Mouse (Mus musculus) olfactory bulb, adult 2 months (tissue): Measurements from ENCODE around the gene Tbl2. TPM values are rescaled to one million over a fixed set of nuclear protein-coding genes. Genes with fewer than 3 reads are reported as not detected.
A peak's percentile ranks its signal among the peaks of the same experiment; 100 is the strongest.

Source experiments
- H3K27ac ChIP-seq: fragments of 200-500 bp; 2 replicates; pipeline ENCODE4 v1.5.1; 2012; ENCODE audit warnings: low read depth, low read length; ENCODE audit not compliant: insufficient read depth
- H3K4me1 ChIP-seq: fragments of 200-500 bp; 2 replicates; pipeline ENCODE4 v1.6.1; 2012; ENCODE audit warnings: low read length; ENCODE audit not compliant: control insufficient read depth, insufficient read depth
- H3K4me3 ChIP-seq: fragments of 200-500 bp; 2 replicates; pipeline ENCODE4 v1.5.1; 2012; ENCODE audit warnings: mild to moderate bottlenecking, low read depth, low read length, moderate library complexity; ENCODE audit not compliant: insufficient read depth
- CTCF ChIP-seq: fragments of 200-500 bp; IDR thresholded peaks from 2 replicates; pipeline ENCODE4 v1.5.1; 2012; ENCODE audit warnings: low read depth, mild to moderate bottlenecking, low read length, moderate library complexity; ENCODE audit not compliant: insufficient read depth
- POLR2A ChIP-seq: fragments of 200-500 bp; IDR thresholded peaks from 2 replicates; pipeline ENCODE4 v1.6.1; 2012; ENCODE audit warnings: mild to moderate bottlenecking, low read depth, low read length, moderate library complexity; ENCODE audit not compliant: insufficient read depth
- WGBS: fragments of 180-500 bp; shearing (Covaris S2); methylation state at CpG from one replicate; pipeline ENCODE4 v1.1.7; 2018; 5-methylcytosine and 5-hydroxymethylcytosine counted together
- polyA plus RNA-seq: library from polyadenylated mRNA; stranded (reverse); fragments of >200 nt; gene quantifications from 2 replicates; pipeline ENCODE4 v1.2.4, GENCODE M21; 2012; ENCODE audit warnings: low replicate concordance; ENCODE audit not compliant: missing spikeins, insufficient read depth, insufficient read length

The Tbl2 gene
- polyA plus RNA-seq, 1 experiment, result not detected

DNA sequence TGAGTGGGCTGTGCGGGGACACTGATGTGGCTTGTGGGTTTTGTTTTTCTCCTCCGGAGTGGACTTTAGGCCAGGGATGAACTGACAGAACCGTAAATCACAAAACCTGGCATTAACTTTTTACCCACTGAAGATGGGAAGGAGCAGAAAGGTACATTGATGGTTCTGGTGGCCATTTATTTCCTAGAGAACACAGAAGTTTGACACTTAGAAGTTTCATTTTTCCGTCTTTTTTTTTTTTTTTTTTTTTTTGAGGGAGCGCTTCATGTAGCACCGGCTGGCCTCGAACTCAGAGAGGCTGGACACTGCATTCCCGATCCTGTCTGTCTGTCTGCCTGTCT, 38.7 kb downstream of the Tbl2 start:
- no peak for TF ChIP-seq CTCF
- TF ChIP-seq POLR2A, result no peak
- peak overlapping the region; percentile 88 for H3K4me3 ChIP-seq
- H3K4me1 ChIP-seq, result peaks cover 8% of the 10 kb centered on the region
- no peak overlapping the region for H3K27ac ChIP-seq
- WGBS, result 2% methylated on average over 8 of the region's 8 CpGs

DNA sequence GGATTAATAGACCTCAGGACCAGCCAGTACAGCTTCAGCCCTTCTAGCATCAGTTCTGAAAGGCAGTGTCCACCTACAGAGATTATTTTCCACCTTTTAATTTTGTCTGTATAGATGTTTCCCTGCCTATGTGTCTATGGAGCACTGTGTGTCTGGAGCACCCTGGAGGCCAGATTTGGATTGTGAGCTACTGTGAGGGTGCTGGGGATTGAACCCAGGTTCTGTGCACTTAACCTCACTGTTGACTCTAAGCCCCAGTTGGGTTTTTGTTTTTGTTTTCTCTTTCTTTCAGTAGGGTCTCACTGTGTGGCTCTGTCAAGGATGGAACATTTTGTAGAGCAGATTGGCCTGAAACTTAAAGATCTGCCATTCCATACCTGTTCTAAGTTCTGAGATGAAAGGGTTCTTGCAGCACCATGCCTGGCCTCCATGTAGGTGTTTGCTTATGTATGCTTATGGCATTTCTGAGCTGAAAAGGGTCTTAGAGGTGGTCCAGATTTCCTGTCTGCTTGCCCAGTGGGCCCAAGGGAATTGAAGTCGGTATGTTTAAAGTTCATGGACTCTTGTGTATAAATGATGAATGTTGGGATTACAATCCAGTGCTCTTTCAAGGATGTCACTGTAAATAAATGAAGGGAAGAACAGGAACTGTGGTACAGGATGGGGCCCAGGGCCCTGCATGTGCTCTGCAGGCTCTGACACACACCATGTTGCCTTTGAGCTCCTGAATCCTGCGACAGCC, 40.0 kb downstream of the Tbl2 start:
- 41% methylated on average over 2 of the region's 2 CpGs for whole genome bisulfite sequencing

DNA sequence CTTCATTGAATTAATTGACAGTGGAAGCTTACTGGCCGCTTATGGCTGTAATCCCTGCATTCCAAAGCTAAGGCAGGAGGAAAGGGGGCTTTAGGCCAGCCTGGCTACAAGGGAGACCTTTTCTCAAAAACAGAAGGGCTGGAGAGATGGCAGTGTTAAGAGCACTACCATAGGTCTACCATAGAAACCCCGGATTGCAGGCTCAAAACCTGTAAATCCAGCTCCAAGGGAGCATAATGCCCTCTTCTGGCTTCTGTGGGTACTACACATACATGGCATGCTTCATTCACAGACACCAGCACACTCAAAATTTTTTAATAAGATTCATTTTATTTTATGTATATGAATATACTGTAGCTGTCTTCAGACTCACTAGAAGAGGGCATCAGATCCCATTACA, 42.2 kb downstream of the Tbl2 start:
- H3K4me3 ChIP-seq, result no peak overlapping the region
- H3K4me1 ChIP-seq, result peaks cover 2% of the 10 kb centered on the region; the same call in 1 of the 2 replicates
- WGBS, result 26% methylated on average over 2 of the region's 2 CpGs
- TF ChIP-seq CTCF (no peak; the same call in 1 of the 2 replicates), POLR2A (no peak)
- no peak overlapping the region for H3K27ac ChIP-seq

More for the DNA sequence above, 40.0 kb downstream of the Tbl2 start:
- no peak overlapping the region for H3K27ac ChIP-seq
- H3K4me3 ChIP-seq, result no peak overlapping the region
- peaks cover 4% of the 10 kb centered on the region for H3K4me1 ChIP-seq
- TF ChIP-seq POLR2A (no peak), CTCF (no peak)

DNA sequence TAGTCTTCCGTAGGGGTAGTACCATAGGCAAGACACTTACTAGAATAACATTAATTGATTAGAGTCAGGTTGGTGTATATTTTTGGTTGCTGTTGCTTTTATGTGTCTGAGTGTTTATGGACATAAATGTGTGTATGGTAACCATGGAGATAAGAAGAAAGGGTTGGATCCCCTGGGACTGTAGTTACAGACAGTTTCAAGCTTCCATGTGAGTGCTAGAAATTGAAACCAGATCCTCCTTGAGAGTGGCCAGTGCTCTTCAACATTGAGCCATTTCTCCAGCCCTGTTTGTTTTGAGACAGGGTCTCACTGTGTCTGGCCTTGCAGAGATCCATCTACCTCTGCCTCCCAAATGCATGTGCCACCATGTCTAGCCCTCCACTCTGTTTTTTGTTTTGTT, 43.0 kb downstream of the Tbl2 start:
- TF ChIP-seq CTCF (no peak), POLR2A (no peak)
- Histone ChIP-seq H3K27ac (no peak overlapping the region), H3K4me1 (peaks cover 2% of the 10 kb centered on the region; the same call in 1 of the 2 replicates), H3K4me3 (no peak overlapping the region)
- 93% methylated on average over 1 of the region's 1 CpGs for WGBS

DNA sequence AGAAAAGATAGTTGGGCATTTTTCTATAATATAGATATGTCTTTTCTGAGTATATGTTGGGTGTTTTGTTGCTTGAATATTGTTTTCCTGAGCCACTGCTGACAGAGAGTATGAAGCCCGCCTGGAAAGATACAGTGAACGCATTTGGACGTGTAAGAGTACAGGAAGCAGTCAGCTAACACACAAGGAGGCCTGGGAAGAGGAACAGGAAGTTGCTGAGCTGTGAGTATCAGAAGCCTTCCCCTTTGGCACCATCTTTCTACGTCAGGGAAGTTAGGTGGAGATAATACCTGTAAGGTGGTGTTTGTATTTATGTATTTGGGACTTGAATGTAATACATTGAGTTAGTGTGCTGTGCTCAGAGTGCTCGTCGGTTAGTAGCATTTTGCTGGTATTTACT, 46.9 kb downstream of the Tbl2 start:
- Histone ChIP-seq H3K27ac (no peak overlapping the region), H3K4me1 (no peaks in the 10 kb centered on the region), H3K4me3 (no peak overlapping the region)
- no peak for TF ChIP-seq CTCF
- TF ChIP-seq POLR2A, result no peak
- WGBS, result 73% methylated on average over 6 of the region's 6 CpGs

DNA sequence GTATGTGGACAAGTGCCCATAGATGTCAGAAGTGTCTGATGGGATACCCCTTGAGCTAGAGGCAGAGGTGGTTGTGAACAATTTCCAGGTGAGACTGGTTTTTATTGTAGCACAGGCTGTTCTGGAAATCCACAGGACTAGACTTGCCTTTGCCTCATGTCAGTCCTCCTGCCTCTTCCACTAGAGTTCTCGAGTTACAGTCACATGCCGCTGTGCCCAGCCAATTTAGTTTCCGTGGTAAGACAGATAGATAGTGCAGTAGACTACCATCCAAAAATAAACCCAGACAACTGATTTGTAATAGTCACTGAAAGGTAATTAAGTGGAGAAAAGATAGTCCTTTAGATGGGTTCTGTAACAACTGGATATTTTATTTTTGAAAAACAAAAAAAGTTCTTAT, 53.3 kb downstream of the Tbl2 start:
- H3K4me1 ChIP-seq, result no peaks in the 10 kb centered on the region
- H3K27ac ChIP-seq, result no peak overlapping the region
- H3K4me3 ChIP-seq, result no peak overlapping the region
- TF ChIP-seq CTCF (no peak), POLR2A (no peak)
- WGBS, result 83% methylated on average over 3 of the region's 3 CpGs

DNA sequence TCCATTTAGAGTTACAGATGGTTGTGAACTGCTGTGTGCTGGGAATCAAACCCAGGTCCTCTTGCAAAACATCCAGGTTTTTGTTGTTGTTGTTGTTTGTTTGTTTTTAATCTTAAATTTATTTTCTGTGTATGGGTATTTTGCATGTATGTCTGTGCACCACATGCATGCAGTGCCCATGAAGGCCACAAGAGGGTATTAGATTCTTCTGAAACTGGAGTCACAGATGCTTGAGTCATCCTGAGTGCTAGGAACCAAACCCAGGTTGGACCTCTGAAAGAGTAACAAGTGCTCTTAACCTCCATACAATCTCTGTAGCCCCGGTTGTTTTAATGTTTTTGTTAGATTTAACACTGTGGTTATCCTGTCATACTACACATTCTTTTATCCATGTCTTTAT, 58.7 kb downstream of the Tbl2 start:
- 100% methylated on average over 1 of the region's 1 CpGs for WGBS
- no peak overlapping the region for H3K27ac ChIP-seq
- no peak overlapping the region for H3K4me3 ChIP-seq
- H3K4me1 ChIP-seq, result no peaks in the 10 kb centered on the region
- TF ChIP-seq POLR2A (no peak), CTCF (no peak)

Other genes with a start within 250 kb of the Tbl2 start
- not detected in 2 replicates for gene Tmem270, start 242.9 kb upstream of the Tbl2 start, polyA plus RNA-seq
- gene Cldn13, start 234.1 kb upstream of the Tbl2 start, polyA plus RNA-seq, result not detected in 2 replicates
- not detected in 2 replicates for gene Mettl27, start 217.3 kb upstream of the Tbl2 start, polyA plus RNA-seq
- gene Cldn4, start 202.7 kb upstream of the Tbl2 start, polyA plus RNA-seq, result not detected in 2 replicates
- not detected in 2 replicates for gene Cldn3, start 163.4 kb upstream of the Tbl2 start, polyA plus RNA-seq
- gene Abhd11, start 140.5 kb upstream of the Tbl2 start, polyA plus RNA-seq, result not detected in 2 replicates
- gene Stx1a, start 126.2 kb upstream of the Tbl2 start, polyA plus RNA-seq, result not detected in 2 replicates
- not detected in 2 replicates for gene Dnajc30, start 85.5 kb upstream of the Tbl2 start, polyA plus RNA-seq
- gene Bud23, start 84.7 kb upstream of the Tbl2 start, polyA plus RNA-seq, result not detected in 2 replicates
- not detected in 2 replicates for gene Vps37d, start 71.4 kb upstream of the Tbl2 start, polyA plus RNA-seq
- not detected in 2 replicates for gene Mlxipl, start 59.8 kb upstream of the Tbl2 start, polyA plus RNA-seq
- gene Bcl7b, start 18.6 kb downstream of the Tbl2 start, polyA plus RNA-seq, result not detected in 2 replicates
- 147 TPM in 1 of 2 replicates, not detected in the other for gene Baz1b, start 37.6 kb downstream of the Tbl2 start, polyA plus RNA-seq
- not detected in 2 replicates for gene Fzd9, start 101.6 kb downstream of the Tbl2 start, polyA plus RNA-seq
- not detected in 2 replicates for gene Fkbp6, start 200.4 kb downstream of the Tbl2 start, polyA plus RNA-seq
- not detected in 2 replicates for gene Trim50, start 203.6 kb downstream of the Tbl2 start, polyA plus RNA-seq
- gene Nsun5, start 220.3 kb downstream of the Tbl2 start, polyA plus RNA-seq, result not detected in 2 replicates
- gene Pom121, start 244.9 kb downstream of the Tbl2 start, polyA plus RNA-seq, result not detected in 2 replicates